Mouse (Mus musculus) heart, adult 2 months (tissue): ENCODE measurements around the gene Htr6.

Experiments
- CTCF ChIP-seq: fragments of 200-600 bp; IDR thresholded peaks from 2 replicates; pipeline ENCODE4 v1.8.1; 2022; ENCODE audit warnings: antibody characterized with exemption, mild to moderate bottlenecking, moderate library complexity
- EP300 ChIP-seq: fragments of 200-500 bp; IDR thresholded peaks from 2 replicates; pipeline ENCODE4 v1.6.1; 2011; ENCODE audit warnings: low read depth, low read length, control low read depth; ENCODE audit not compliant: insufficient read depth
- POLR2A ChIP-seq: fragments of 200-500 bp; IDR thresholded peaks from 2 replicates; pipeline ENCODE4 v1.6.1; 2011; ENCODE audit warnings: mild to moderate bottlenecking, low read depth, low read length, control low read depth; ENCODE audit not compliant: insufficient read depth

DNA sequence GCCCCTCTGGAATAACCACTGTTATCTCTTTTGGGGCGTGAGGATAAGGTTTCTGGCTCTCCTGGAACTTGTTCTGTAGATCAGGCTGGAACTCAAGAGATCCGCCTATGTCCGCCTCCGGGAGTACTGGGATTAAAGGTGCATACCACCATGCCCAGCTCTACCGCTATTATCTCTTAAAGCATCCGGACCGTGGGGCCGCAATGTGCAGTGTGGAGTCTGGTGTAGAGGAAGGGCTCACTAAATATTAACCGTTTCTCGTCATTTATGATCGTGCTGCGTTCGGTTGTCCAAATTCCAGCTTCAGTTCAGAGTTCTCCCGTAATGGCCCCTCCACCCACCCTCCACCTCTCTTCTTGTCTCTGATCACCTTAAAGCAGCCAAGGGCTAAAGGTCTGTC lies 57.0 kb downstream of the Htr6 start:
- TF ChIP-seq CTCF (no peak), EP300 (no peak), POLR2A (no peak)
